Mouse (Mus musculus) heart, postnatal 0 days (tissue): ENCODE measurements around the gene Bax.
"Not testable (repeated sequence)": the region's sequence is repeated elsewhere in the genome, so short reads cannot be mapped to it uniquely, and the experiment has no call there.

Source experiments
- CTCF ChIP-seq: IDR thresholded peaks from 2 replicates; pipeline ENCODE4 v1.5.1; 2016; ENCODE audit warnings: antibody characterized with exemption, control low read depth, low read depth
- EP300 ChIP-seq: IDR thresholded peaks from 2 replicates; pipeline ENCODE4 v1.6.1; 2016; ENCODE audit warnings: antibody characterized with exemption, low read depth

DNA sequence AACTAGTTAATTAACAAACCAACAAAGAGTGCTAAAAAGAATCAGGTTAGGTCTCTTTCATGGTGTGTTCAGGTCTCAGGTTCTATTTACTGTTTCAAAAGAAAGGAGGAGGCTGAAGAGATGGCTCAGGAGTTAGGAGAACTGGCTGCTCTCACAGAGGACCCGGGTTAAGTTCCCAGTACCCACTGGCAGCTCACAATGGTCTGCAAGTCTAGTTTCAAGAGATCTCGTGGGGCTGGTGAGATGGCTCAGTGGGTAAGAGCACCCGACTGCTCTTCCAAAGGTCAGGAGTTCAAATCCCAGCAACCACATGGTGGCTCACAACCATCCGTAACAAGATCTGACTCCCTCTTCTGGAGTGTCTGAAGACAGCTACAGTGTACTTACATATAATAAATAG is 13.6 kb upstream of the Bax start:
- TF ChIP-seq CTCF, EP300: not testable (repeated sequence)
